In genomic region chr11:31770881-31771280, GRCm38 (mm10) we compare ENCODE assay signal across 8 mouse cellular contexts.
DNase-seq lines count a peak whose midpoint lies in the region; ATAC-seq and TF ChIP-seq lines count a peak whose summit lies in the region.

No protein-coding gene starts in this region.

- WGBS in lung, postnatal 0 days = 58% methylated on average over 7 of the region's 7 CpGs
- WGBS in hindbrain, embryonic 14.5 days = 46% methylated on average over 7 of the region's 7 CpGs
- WGBS in liver, adult 2 months = 43% methylated on average over 7 of the region's 7 CpGs

- H3K79me2 ChIP-seq in liver, adult 2 months (ENCODE audit: control insufficient read depth, insufficient read depth, low read length) = no peaks in the 10 kb centered on the region

- no peak overlapping the region for H3K27ac ChIP-seq in lung, postnatal 0 days (ENCODE audit: low read length)
- peak overlapping the region; percentile 40 for H3K27ac ChIP-seq in hindbrain, embryonic 14.5 days
- H3K27ac ChIP-seq in liver, adult 2 months (replicated peaks; ENCODE audit: insufficient read depth, low read depth, low read length) = peak overlapping the region; percentile 39

- no peak for TF ChIP-seq EP300 in lung, postnatal 0 days (IDR thresholded peaks at IDR 0.05)

- H3K9ac ChIP-seq in lung, postnatal 0 days (replicated peaks; ENCODE audit: low read depth) = no peak overlapping the region
- no peak overlapping the region; the same call in 1 of the 2 replicates for H3K9ac ChIP-seq in hindbrain, embryonic 14.5 days
- H3K9ac ChIP-seq in liver, adult 2 months (ENCODE audit: low read depth, low read length) = no peak overlapping the region

- TF ChIP-seq CTCF in lung, postnatal 0 days (IDR thresholded peaks at IDR 0.05) = no peak
- no peak for TF ChIP-seq CTCF in liver, adult 2 months (IDR thresholded peaks at IDR 0.05; ENCODE audit: low read depth, low read length)

- H3K27me3 ChIP-seq in lung, postnatal 0 days (replicated peaks; ENCODE audit: insufficient read depth, low read length) = no peaks in the 10 kb centered on the region
- H3K27me3 ChIP-seq in hindbrain, embryonic 14.5 days (ENCODE audit: control insufficient read depth, insufficient read depth, low read length) = no peaks in the 10 kb centered on the region
- no peaks in the 10 kb centered on the region for H3K27me3 ChIP-seq in liver, adult 2 months (ENCODE audit: control insufficient read depth, insufficient read depth, low read length)

- no peak for DNase-seq in lung, postnatal 0 days (ENCODE audit: low spot score)
- no peak for DNase-seq in lung, postnatal 36 days
- DNase-seq in hindbrain, embryonic 14.5 days (ENCODE audit: low spot score) = no peak
- peak; percentile 85 for DNase-seq in liver, adult 2 months (ENCODE audit: extremely low read depth, low read depth, low spot score)
- peak; percentile 88 for DNase-seq in telencephalon, adult 2 months (ENCODE audit: low read depth, low spot score)
- no peak for DNase-seq in urinary bladder, adult 2 months (ENCODE audit: low spot score)
- no peak for DNase-seq in yolk sac, embryonic 10.5 days (ENCODE audit: low spot score)

- TF ChIP-seq POLR2A in liver, adult 2 months (IDR thresholded peaks at IDR 0.05; ENCODE audit: extremely low read depth, insufficient read depth, low read length) = no peak

- H3K9me3 ChIP-seq in lung, postnatal 0 days (ENCODE audit: low read length) = no peaks in the 10 kb centered on the region
- 0 out of 2 replicates have a peak, but pooled peaks cover 3% of the 10 kb centered on the region for H3K9me3 ChIP-seq in hindbrain, embryonic 14.5 days (ENCODE audit: control insufficient read depth, low read length)

- no peak overlapping the region for H3K4me2 ChIP-seq in lung, postnatal 0 days (replicated peaks; ENCODE audit: low read depth, low read length)
- H3K4me2 ChIP-seq in hindbrain, embryonic 14.5 days (replicated peaks) = no peak overlapping the region

- peaks cover 8% of the 10 kb centered on the region; the same call in 1 of the 2 replicates for H3K4me1 ChIP-seq in lung, postnatal 0 days (ENCODE audit: insufficient read depth, low read depth, low read length)
- peaks cover 23% of the 10 kb centered on the region for H3K4me1 ChIP-seq in hindbrain, embryonic 14.5 days (replicated peaks; ENCODE audit: control insufficient read depth, insufficient read depth, low read length)
- H3K4me1 ChIP-seq in liver, adult 2 months (ENCODE audit: control insufficient read depth, insufficient read depth, low read length) = peaks cover 11% of the 10 kb centered on the region

- H3K36me3 ChIP-seq in lung, postnatal 0 days (ENCODE audit: insufficient read depth, low read length) = no peaks in the 10 kb centered on the region
- no peaks in the 10 kb centered on the region for H3K36me3 ChIP-seq in hindbrain, embryonic 14.5 days (replicated peaks; ENCODE audit: control insufficient read depth, insufficient read depth)
- H3K36me3 ChIP-seq in liver, adult 2 months (ENCODE audit: control insufficient read depth, insufficient read depth, low read length) = no peaks in the 10 kb centered on the region

- H3K4me3 ChIP-seq in lung, postnatal 0 days (ENCODE audit: low read depth, low read length) = no peak overlapping the region
- H3K4me3 ChIP-seq in hindbrain, embryonic 14.5 days (replicated peaks; ENCODE audit: low read length) = no peak overlapping the region
- H3K4me3 ChIP-seq in liver, adult 2 months (ENCODE audit: insufficient read depth, low read depth, low read length) = no peak overlapping the region

- ATAC-seq in lung, postnatal 0 days = 0 out of 2 replicates have a peak, but pooled peaks have one; percentile 35
- peak; percentile 23 for ATAC-seq in erythroblast, adult 5-6 weeks (replicated peaks; ENCODE audit: low FRiP score, poor library complexity, severe bottlenecking)
- ATAC-seq in hindbrain, embryonic 14.5 days (ENCODE audit: low FRiP score) = peak; percentile 56

Comparison
In these comparisons a context has a peak if more than half of its experiments do, and no peak if none do; other contexts are left out.
1. DNase-seq: peak in liver, adult 2 months (single experiment) and telencephalon, adult 2 months (single experiment); none in lung, postnatal 0 days (single experiment), lung, postnatal 36 days (single experiment), hindbrain, embryonic 14.5 days (single experiment), urinary bladder, adult 2 months (single experiment) and yolk sac, embryonic 10.5 days (single experiment).
2. Peak in every context shown above with its lines, with median percentiles within 50 percentile points of each other: ATAC-seq.